Mouse (Mus musculus) spleen, embryonic (tissue): ENCODE measurements at regions not wholly inside any gene's neighbourhood (a gene's known extent, or its start where the extent isn't known, plus 50 kb on each side); places are given as distances from the start of the nearest gene placed in this dataset.

Experiments used
- CTCF ChIA-PET: fragments of 350-600 bp; sonication (Branson Sonifier 250); formaldehyde crosslinking; loops from one replicate; lab custom pipeline; 2022; lab: Charles Lee

- CTCF ChIA-PET = interaction anchor here (0.5 kb wide), 1 partner anchor 202 kb away, joined by 5 read pairs; no protein-coding TSS in a partner anchor
Measured at GRCm38 (mm10) chr16:78247189-78247588, 54.1 kb upstream of the Cxadr start.

GRCm38 (mm10) chr16:78242678-78243077 lies 58.6 kb upstream of the Cxadr start:
- CTCF ChIA-PET = no interaction called here

- CTCF ChIA-PET = no interaction called here
Measured at GRCm38 (mm10) chr16:78240152-78240551, 61.1 kb upstream of the Cxadr start.

- CTCF ChIA-PET = no interaction called here
Measured at GRCm38 (mm10) chr16:78238052-78238701, 63.1 kb upstream of the Cxadr start.

GRCm38 (mm10) chr16:78237641-78238051 lies 63.6 kb upstream of the Cxadr start:
- CTCF ChIA-PET = no interaction called here

- CTCF ChIA-PET = no interaction called here
Measured at GRCm38 (mm10) chr16:78236746-78237640, 64.3 kb upstream of the Cxadr start.

- CTCF ChIA-PET = no interaction called here
Measured at GRCm38 (mm10) chr16:78232205-78232604, 69.1 kb upstream of the Cxadr start.

- CTCF ChIA-PET = no interaction called here
Measured at GRCm38 (mm10) chr16:78229013-78229412, 72.3 kb upstream of the Cxadr start.

GRCm38 (mm10) chr16:78222377-78222776 lies 78.9 kb upstream of the Cxadr start:
- CTCF ChIA-PET = no interaction called here

- CTCF ChIA-PET = no interaction called here
Measured at GRCm38 (mm10) chr16:78221781-78222180, 79.5 kb upstream of the Cxadr start.

- CTCF ChIA-PET = no interaction called here
Measured at GRCm38 (mm10) chr16:78217633-78218032, 83.7 kb upstream of the Cxadr start.

GRCm38 (mm10) chr16:78216752-78217351 lies 84.4 kb upstream of the Cxadr start:
- CTCF ChIA-PET = no interaction called here

- CTCF ChIA-PET = no interaction called here
Measured at GRCm38 (mm10) chr16:78211687-78212086, 89.6 kb upstream of the Cxadr start.

GRCm38 (mm10) chr16:78208321-78208720 lies 93.0 kb upstream of the Cxadr start:
- CTCF ChIA-PET = no interaction called here

- CTCF ChIA-PET = no interaction called here
Measured at GRCm38 (mm10) chr16:78204332-78204731, 97.0 kb upstream of the Cxadr start.

- CTCF ChIA-PET = no interaction called here
Measured at GRCm38 (mm10) chr16:78200044-78200830, 101.1 kb upstream of the Cxadr start.

GRCm38 (mm10) chr16:78199252-78199651 lies 102.0 kb upstream of the Cxadr start:
- CTCF ChIA-PET = no interaction called here

- CTCF ChIA-PET = no interaction called here
Measured at GRCm38 (mm10) chr16:78198642-78199121, 102.6 kb upstream of the Cxadr start.

GRCm38 (mm10) chr16:78197252-78197896 lies 103.9 kb upstream of the Cxadr start:
- CTCF ChIA-PET = interaction anchor here (0.6 kb wide), 1 partner anchor 1036 kb away, joined by 4 read pairs; no protein-coding TSS in a partner anchor

- CTCF ChIA-PET = no interaction called here
Measured at GRCm38 (mm10) chr16:78170627-78171605, 130.4 kb upstream of the Cxadr start.
